Comparison of ENCODE assay signal across 21 mouse cellular contexts in genomic region chr9:118537463-118538339, GRCm38 (mm10). TPM values are rescaled to one million over a fixed set of nuclear protein-coding genes. Genes with fewer than 3 reads are reported as not detected.
DNase-seq lines count a peak whose midpoint lies in the region; ATAC-seq and TF ChIP-seq lines count a peak whose summit lies in the region.
"Had no signal": no experiment of that assay in that cellular context is flagged by ENCODE, and none has a peak within 500 bp of the region (broad histone marks: within the 10 kb centered on the region; RNA-seq: fewer than 3 reads in every experiment).

No protein-coding gene starts in this region.

- WGBS in hindbrain, embryonic 12.5 days: 82% methylated on average over 9 of the region's 9 CpGs

- TF ChIP-seq EP300 in ES-Bruce4 (IDR thresholded peaks at IDR 0.05; ENCODE audit: insufficient read depth, low read depth, low read length): peak; percentile 97

- in situ Hi-C loops in ES-E14 (cut with MboI; ENCODE audit: low sequenced_read_pairs in 2 of 2, unreplicated experiment in 2 of 2): no loop called here

- H3K9me3 ChIP-seq in E14TG2a.4 (ENCODE audit: low read length) (peaks cover 3% of the 10 kb centered on the region; the same call in 1 of the 2 replicates), ES-Bruce4 (replicated peaks; ENCODE audit: control insufficient read depth, insufficient read depth, low read length, poor library complexity, severe bottlenecking) (no peaks in the 10 kb centered on the region), ES-E14 (ENCODE audit: control insufficient read depth, insufficient read depth, low read depth, low read length) (no peaks in the 10 kb centered on the region)
- H3K9me3 ChIP-seq in hindbrain, embryonic 12.5 days (replicated peaks): no peaks in the 10 kb centered on the region
- H3K9me3 ChIP-seq: embryonic facial prominence, embryonic 10.5 days; embryonic facial prominence, embryonic 12.5 days; forebrain, embryonic 13.5 days; forebrain, embryonic 15.5 days had no signal

- H3K4me3 ChIP-seq in E14TG2a.4 (replicated peaks; ENCODE audit: low read length) (peak overlapping the region; percentile 57), ES-Bruce4 (ENCODE audit: low read depth, low read length) (no peak overlapping the region), ES-E14 (ENCODE audit: insufficient read depth in 1 of 2, low read depth in 1 of 2, low read length in 2 of 2, poor library complexity in 1 of 2, severe bottlenecking in 1 of 2) (no peak overlapping the region; a peak in 2 of 4 replicates)
- no peak overlapping the region for H3K4me3 ChIP-seq in hindbrain, embryonic 12.5 days
- H3K4me3 ChIP-seq: embryonic facial prominence, embryonic 10.5 days; embryonic facial prominence, embryonic 12.5 days; forebrain, embryonic 13.5 days; forebrain, embryonic 15.5 days had no signal

- no peak for TF ChIP-seq POLR2A in ES-Bruce4 (IDR thresholded peaks at IDR 0.05; ENCODE audit: insufficient read depth, low read length)

- H3K27ac ChIP-seq in ES-Bruce4 (ENCODE audit: insufficient read depth, low read length) (peak overlapping the region; percentile 92), ES-E14 (ENCODE audit: insufficient read depth, low read depth, low read length, poor library complexity, severe bottlenecking) (peak overlapping the region; percentile 60; the same call in 1 of the 2 replicates)
- H3K27ac ChIP-seq in hindbrain, embryonic 12.5 days: no peak overlapping the region
- H3K27ac ChIP-seq: embryonic facial prominence, embryonic 10.5 days; embryonic facial prominence, embryonic 12.5 days; forebrain, embryonic 13.5 days; forebrain, embryonic 15.5 days had no signal

- H3K9ac ChIP-seq in ES-Bruce4 (ENCODE audit: low read depth, poor library complexity, severe bottlenecking): no peak overlapping the region
- H3K9ac ChIP-seq in ES-E14 (ENCODE audit: insufficient read depth, low read depth, low read length, poor library complexity, severe bottlenecking): no peak overlapping the region; the same call in 1 of the 2 replicates
- H3K9ac ChIP-seq in hindbrain, embryonic 12.5 days: no peak overlapping the region
- H3K9ac ChIP-seq: embryonic facial prominence, embryonic 12.5 days; forebrain, embryonic 13.5 days; forebrain, embryonic 15.5 days; forebrain, postnatal 0 days had no signal

- TF ChIP-seq CTCF in E14TG2a.4 (conservative IDR thresholded peaks at IDR 0.05; ENCODE audit: low read length) (no peak), ES-Bruce4 (IDR thresholded peaks at IDR 0.05; ENCODE audit: low read depth, low read length) (no peak)

- H3K4me2 ChIP-seq in hindbrain, embryonic 12.5 days (replicated peaks): no peak overlapping the region
- H3K4me2 ChIP-seq: embryonic facial prominence, embryonic 12.5 days; forebrain, embryonic 13.5 days; forebrain, embryonic 15.5 days had no signal

- H3K4me1 ChIP-seq in E14TG2a.4 (replicated peaks; ENCODE audit: low read depth, low read length): peaks cover 69% of the 10 kb centered on the region
- H3K4me1 ChIP-seq in ES-Bruce4 (ENCODE audit: control insufficient read depth, insufficient read depth, low read length): peaks cover 8% of the 10 kb centered on the region
- peaks cover 12 to 20% of the 10 kb centered on the region in 2 experiments for H3K4me1 ChIP-seq in ES-E14 (ENCODE audit: control insufficient read depth in 2 of 2, insufficient read depth in 2 of 2, low read length in 2 of 2, poor library complexity in 1 of 2)
- no peaks in the 10 kb centered on the region for H3K4me1 ChIP-seq in hindbrain, embryonic 12.5 days
- H3K4me1 ChIP-seq: embryonic facial prominence, embryonic 10.5 days; embryonic facial prominence, embryonic 12.5 days; forebrain, embryonic 13.5 days; forebrain, embryonic 15.5 days had no signal

- DNase-seq in ES-E14 (ENCODE audit: low read depth, low spot score): peak; percentile 56
- DNase-seq in ZHBTc4 (ENCODE audit: low read depth, low spot score): peak; percentile 89
- DNase-seq in adrenal gland, adult (ENCODE audit: inconsistent age in 2 of 2, low spot score in 1 of 2): no peak
- no peak for DNase-seq in layer of hippocampus, adult 9-11 months
- DNase-seq: adrenal gland, adult 8-10 months; adrenal gland, postnatal 14 days; adrenal gland, postnatal 36 days; cerebellum, adult 11-12 months; cerebellum, adult 2 months; cerebellum, adult 9-10 months; cerebellum, postnatal 10 days; cerebellum, postnatal 25 days; forebrain, postnatal 0 days had no signal

- H3K36me3 ChIP-seq in E14TG2a.4 (ENCODE audit: insufficient read depth, low read length): peaks cover 82% of the 10 kb centered on the region
- 0 out of 2 replicates have a peak, but pooled peaks cover 2% of the 10 kb centered on the region for H3K36me3 ChIP-seq in ES-Bruce4 (ENCODE audit: control insufficient read depth, insufficient read depth, low read length, poor library complexity, severe bottlenecking)
- peaks cover 29% of the 10 kb centered on the region for H3K36me3 ChIP-seq in ES-E14 (ENCODE audit: control insufficient read depth, insufficient read depth, low read length, poor library complexity, severe bottlenecking)
- H3K36me3 ChIP-seq in hindbrain, embryonic 12.5 days: peaks cover 87% of the 10 kb centered on the region

- ATAC-seq in hindbrain, embryonic 12.5 days (ENCODE audit: low FRiP score): no peak
- ATAC-seq: forebrain, embryonic 13.5 days; forebrain, embryonic 15.5 days; forebrain, postnatal 0 days had no signal

- no peaks in the 10 kb centered on the region for H3K27me3 ChIP-seq in E14TG2a.4 (ENCODE audit: insufficient read depth, low read length)
- H3K27me3 ChIP-seq in ES-Bruce4 (ENCODE audit: control insufficient read depth, insufficient read depth, low read length, poor library complexity, severe bottlenecking): no peaks in the 10 kb centered on the region
- no peaks in the 10 kb centered on the region for H3K27me3 ChIP-seq in hindbrain, embryonic 12.5 days
- H3K27me3 ChIP-seq: embryonic facial prominence, embryonic 12.5 days; forebrain, embryonic 13.5 days; forebrain, embryonic 15.5 days had no signal

TF ChIP-seq in ES-E14, 5 proteins besides CTCF, POLR2A, EP300 and RAD21:
- no peak for TF ChIP-seq MAFK (IDR thresholded peaks at IDR 0.05; ENCODE audit: insufficient read depth, low read depth, low read length)
- no peak for TF ChIP-seq HCFC1 (IDR thresholded peaks at IDR 0.05; ENCODE audit: borderline replicate concordance, insufficient read depth, low read length)
- TF ChIP-seq ZNF384 (IDR thresholded peaks at IDR 0.05; ENCODE audit: low read depth, low read length): no peak
- TF ChIP-seq ZC3H11A (IDR thresholded peaks at IDR 0.05; ENCODE audit: borderline replicate concordance, low read depth, low read length): no peak
TF ChIP-seq in ES-E14: peak in this region for 0.

RNA-seq across cellular contexts. Expression of gene Golga4, which starts 31.6 kb away (rescaled TPM):
- 132 and 143 TPM in 2 replicates for polyA plus RNA-seq in ES-Bruce4 (2011; ENCODE audit: insufficient read depth, insufficient read length, low read depth, missing spikeins)
- total RNA-seq in ES-E14 (2012; rRNA removed): 73.3 and 78.4 TPM in 2 replicates
- 67.5 and 73.1 TPM in 2 replicates for polyA plus RNA-seq in hindbrain, embryonic 12.5 days (2016; fragmentation: Nextera tagmentation; extraction: Ambion mirVana)

RNA-seq across cellular contexts. Expression of gene Eomes, which starts 59.7 kb away (rescaled TPM):
- 7.9 and 8.2 TPM in 2 replicates for polyA plus RNA-seq in ES-Bruce4 (2011; ENCODE audit: insufficient read depth, insufficient read length, low read depth, missing spikeins)
- 1.1 and 3.2 TPM in 2 replicates for total RNA-seq in ES-E14 (2012; rRNA removed)
- 0.09 and 0.25 TPM in 2 replicates for polyA plus RNA-seq in hindbrain, embryonic 12.5 days (2016; fragmentation: Nextera tagmentation; extraction: Ambion mirVana)
- total RNA-seq: MEL had no signal

Comparison
In these comparisons a context has a peak if more than half of its experiments do, and no peak if none do; other contexts are left out.
1. DNase-seq: peak in ES-E14 (single experiment) and ZHBTc4 (single experiment); none in adrenal gland, adult (0 of 2) and layer of hippocampus, adult 9-11 months (single experiment).